Mouse (Mus musculus) adrenal gland, adult 2 months (tissue): ENCODE results near the gene Trp53bp2. TPM values are rescaled to one million over a fixed set of nuclear protein-coding genes. Genes with fewer than 3 reads are reported as not detected.

Source experiments
- DNase-seq: peaks from one replicate; pipeline ENCODE4 v3.0.0; 2021
- polyA plus RNA-seq: library from polyadenylated mRNA; depleted of rRNA; stranded (reverse); fragments of >200 nt; gene quantifications from 2 replicates; pipeline ENCODE4 v1.2.3, GENCODE M21; 2012; rRNA removed
- total RNA-seq, 2 experiments: library from RNA; stranded (reverse); gene quantifications; 2 replicates each; pipeline ENCODE4 v1.2.3; 2021

Trp53bp2 gene
- total and polyA plus RNA-seq, 3 experiments, result 14.2 to 22.2 (median 20.1) TPM

GRCm38 (mm10) chr1:182501815-182502405 lies 92.9 kb downstream of the Trp53bp2 start:
- no peak for DNase-seq

- DNase-seq, result no peak
Measured at GRCm38 (mm10) chr1:182502491-182503050, 93.6 kb downstream of the Trp53bp2 start.

DNA sequence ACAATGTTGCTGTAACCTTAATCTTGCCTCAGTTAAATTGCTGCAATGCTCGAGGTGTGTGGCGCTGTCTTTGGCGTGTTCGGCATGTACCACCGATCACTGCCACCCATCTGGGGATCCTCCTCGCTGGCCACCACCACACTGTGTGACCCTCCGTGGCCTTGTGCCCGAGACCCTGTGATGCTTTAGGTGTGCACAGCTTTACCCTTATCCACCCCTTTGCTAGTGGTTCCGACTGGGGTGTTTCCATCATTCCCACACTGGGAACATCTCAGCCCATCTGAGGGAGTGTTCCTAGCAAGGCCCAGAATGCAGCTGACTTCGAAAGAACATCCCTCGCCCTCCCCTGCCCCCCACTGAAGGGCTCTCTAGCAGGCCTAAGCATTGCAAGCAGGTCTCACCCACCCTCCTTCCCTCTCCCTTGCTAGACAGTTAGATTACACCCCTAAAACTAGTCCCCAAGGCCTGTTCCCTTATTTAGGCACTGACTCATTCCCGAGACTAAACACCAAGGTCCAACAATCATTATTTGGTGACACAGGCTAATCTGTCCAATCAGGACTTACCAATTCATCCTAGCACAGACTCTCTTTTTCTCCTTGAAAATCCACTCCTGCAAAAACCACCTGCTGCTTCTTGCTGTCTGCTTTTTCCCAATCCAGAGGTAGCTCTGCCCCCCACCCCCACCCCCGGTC lies 94.4 kb downstream of the Trp53bp2 start:
- peak; percentile 39 for DNase-seq

- peak; percentile 84 for DNase-seq
Measured at GRCm38 (mm10) chr1:182504223-182504622, 95.3 kb downstream of the Trp53bp2 start.

DNA sequence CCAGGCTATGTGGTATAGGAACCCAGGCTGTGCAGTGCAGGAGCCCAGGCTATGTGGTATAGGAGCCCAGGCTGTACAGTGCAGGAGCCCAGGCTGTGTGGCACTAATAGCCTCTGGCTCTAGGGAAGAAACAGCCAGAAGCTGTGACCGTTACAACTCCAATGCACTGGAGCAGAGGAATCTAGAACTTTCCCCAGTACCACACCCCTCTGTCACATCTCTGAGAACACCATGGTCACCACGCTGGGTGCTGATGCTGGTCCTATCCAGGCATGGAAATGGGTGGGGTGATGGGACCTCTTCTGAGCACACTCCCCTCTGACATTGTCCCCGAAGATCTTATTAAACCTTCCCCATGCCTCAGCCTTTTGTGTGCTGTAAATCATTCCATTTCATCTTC lies 96.3 kb downstream of the Trp53bp2 start:
- DNase-seq, result no peak

- peak; percentile 82 for DNase-seq
Measured at GRCm38 (mm10) chr1:182506229-182506986, 97.4 kb downstream of the Trp53bp2 start.

GRCm38 (mm10) chr1:182509110-182509797 lies 100.3 kb downstream of the Trp53bp2 start:
- no peak for DNase-seq

GRCm38 (mm10) chr1:182511073-182511472 lies 102.1 kb downstream of the Trp53bp2 start:
- DNase-seq, result no peak

GRCm38 (mm10) chr1:182511778-182512177 lies 102.8 kb downstream of the Trp53bp2 start:
- no peak for DNase-seq

Other genes starting within 250 kb of the Trp53bp2 start
- not detected for gene Vmn1r1, start 244.7 kb upstream of the Trp53bp2 start, total RNA-seq
- not detected in 2 replicates for gene Vmn1r1, start 244.7 kb upstream of the Trp53bp2 start, polyA plus RNA-seq
- 100 to 1,000 TPM in 1 of 2 experiments, 10 to 100 TPM in 1; 88.3 to 109 TPM for gene Degs1, start 126.4 kb upstream of the Trp53bp2 start, total RNA-seq
- 41.6 and 50.5 TPM in 2 replicates for gene Degs1, start 126.4 kb upstream of the Trp53bp2 start, polyA plus RNA-seq
- 10 to 100 TPM; 32.3 to 51.9 TPM for gene Fbxo28, start 67.5 kb upstream of the Trp53bp2 start, total RNA-seq
- 5.4 and 11.3 TPM in 2 replicates for gene Fbxo28, start 67.5 kb upstream of the Trp53bp2 start, polyA plus RNA-seq
- gene Capn2, start 108.4 kb downstream of the Trp53bp2 start, total RNA-seq, result 100 to 1,000 TPM in 1 of 2 experiments, 10 to 100 TPM in 1; 67.7 to 105 TPM
- gene Capn2, start 108.4 kb downstream of the Trp53bp2 start, polyA plus RNA-seq, result 25.9 and 34.3 TPM in 2 replicates
- gene Capn8, start 155.8 kb downstream of the Trp53bp2 start, total RNA-seq, result under 1 TPM; 0.17 to 0.38 TPM
- gene Capn8, start 155.8 kb downstream of the Trp53bp2 start, polyA plus RNA-seq, result not detected in 2 replicates